Mouse (Mus musculus): ENCODE measurements around the gene Mlf2. TPM values are rescaled to one million over a fixed set of nuclear protein-coding genes. Genes with fewer than 3 reads are reported as not detected.
A peak's percentile ranks its signal among the peaks of the same experiment; 100 is the strongest.

The Mlf2 gene
- total RNA-seq, 2 experiments from 2014 or later: 250 to 257 TPM

- no peak for DNase-seq
- intact Hi-C loops (cut with DNase I; ENCODE audit: low total_unique reads): no loop called here
Observed at GRCm38 (mm10) chr6:124965747-124966146, 34.6 kb downstream of the Mlf2 start.

- intact Hi-C loops (cut with DNase I; ENCODE audit: low total_unique reads): no loop called here
- DNase-seq: no peak
Observed at GRCm38 (mm10) chr6:124966466-124967118, 35.4 kb downstream of the Mlf2 start.

- peak; percentile 42 for DNase-seq
- intact Hi-C loops (cut with DNase I; ENCODE audit: low total_unique reads): no loop called here
Observed at GRCm38 (mm10) chr6:124967766-124968165, 36.6 kb downstream of the Mlf2 start.

Other genes starting within 250 kb of the Mlf2 start
- gene Emg1, start 219.2 kb upstream of the Mlf2 start, total RNA-seq (2021): 10 to 100 TPM; 51.8 to 57.5 TPM
- 100 to 1,000 TPM; 179 to 184 TPM for gene Phb2, start 219.1 kb upstream of the Mlf2 start, total RNA-seq (2021)
- 1 to 10 TPM; 1.7 to 1.9 TPM for gene Ptpn6, start 192.7 kb upstream of the Mlf2 start, total RNA-seq (2021)
- 100 to 1,000 TPM; 207 to 228 TPM for gene Grcc10, start 190.0 kb upstream of the Mlf2 start, total RNA-seq (2021)
- not detected for gene Gm45234, start 175.4 kb upstream of the Mlf2 start, total RNA-seq (2021)
- gene Atn1, start 174.9 kb upstream of the Mlf2 start, total RNA-seq (2021): 10 to 100 TPM; 30.8 to 35.8 TPM
- gene Eno2, start 161.7 kb upstream of the Mlf2 start, total RNA-seq (2021): 1 to 10 TPM; 1.9 to 2.3 TPM
- gene Lrrc23, start 151.7 kb upstream of the Mlf2 start, total RNA-seq (2021): not detected
- 1 to 10 TPM; 3.7 to 4.8 TPM for gene Spsb2, start 122.7 kb upstream of the Mlf2 start, total RNA-seq (2021)
- 1,000 to 10,000 TPM; 2,868 to 2,952 TPM for gene Tpi1, start 117.1 kb upstream of the Mlf2 start, total RNA-seq (2021)
- 10 to 100 TPM; 55.3 to 61.9 TPM for gene Usp5, start 101.9 kb upstream of the Mlf2 start, total RNA-seq (2021)
- 1 to 10 TPM; 4.6 to 5.0 TPM for gene Cdca3, start 101.8 kb upstream of the Mlf2 start, total RNA-seq (2021)
- gene Gnb3, start 91.1 kb upstream of the Mlf2 start, total RNA-seq (2021): 1 to 10 TPM; 6.6 to 7.0 TPM
- gene P3h3, start 73.6 kb upstream of the Mlf2 start, total RNA-seq (2021): 10 to 100 TPM; 19.7 to 24.2 TPM
- gene Gpr162, start 67.4 kb upstream of the Mlf2 start, total RNA-seq (2021): under 1 TPM; 0.33 to 0.45 TPM
- gene Cd4, start 43.2 kb upstream of the Mlf2 start, total RNA-seq (2021): under 1 TPM; 0.27 to 0.51 TPM
- under 1 TPM; 0.43 to 0.62 TPM for gene Lag3, start 19.7 kb upstream of the Mlf2 start, total RNA-seq (2021)
- gene Ptms, start 11.3 kb upstream of the Mlf2 start, total RNA-seq (2021): 100 to 1,000 TPM; 225 to 266 TPM
- 100 to 1,000 TPM in 1 of 2 experiments, 10 to 100 TPM in 1; 99.1 to 100 TPM for gene Cops7a, start 34.2 kb downstream of the Mlf2 start, total RNA-seq (2021)
- under 1 TPM; 0.16 to 0.72 TPM for gene Pianp, start 65.3 kb downstream of the Mlf2 start, total RNA-seq (2021)
- gene Zfp384, start 77.8 kb downstream of the Mlf2 start, total RNA-seq (2021): 10 to 100 TPM; 20.1 to 20.7 TPM
- 10 to 100 TPM; 29.6 TPM for gene Ing4, start 108.4 kb downstream of the Mlf2 start, total RNA-seq (2021)
- 1 to 10 TPM; 1.4 to 2.5 TPM for gene Acrbp, start 118.3 kb downstream of the Mlf2 start, total RNA-seq (2021)
- gene Lpar5, start 136.5 kb downstream of the Mlf2 start, total RNA-seq (2021): under 1 TPM in 1 of 2 experiments, not detected in 1; 0.24 TPM
- gene Chd4, start 164.6 kb downstream of the Mlf2 start, total RNA-seq (2021): 10 to 100 TPM; 75.1 to 84.3 TPM
- 10 to 100 TPM; 16.0 to 20.4 TPM for gene Nop2, start 200.5 kb downstream of the Mlf2 start, total RNA-seq (2021)
- 10 to 100 TPM; 24.0 to 28.7 TPM for gene Iffo1, start 213.9 kb downstream of the Mlf2 start, total RNA-seq (2021)
- gene Gapdh, start 235.1 kb downstream of the Mlf2 start, total RNA-seq (2021): over 10,000 TPM in 1 of 2 experiments, 1,000 to 10,000 TPM in 1; 9,479 to 10,041 TPM

All from gastrocnemius, postnatal 14 days (tissue).